Comparison of ENCODE assay signal across 14 mouse cellular contexts in genomic region chr8:109760221-109760620, GRCm38 (mm10). TPM values are rescaled to one million over a fixed set of nuclear protein-coding genes. Genes with fewer than 3 reads are reported as not detected.
A peak's percentile ranks its signal among the peaks of the same experiment; 100 is the strongest.
DNase-seq lines count a peak whose midpoint lies in the region; ATAC-seq lines count a peak whose summit lies in the region.
"Had no signal": no experiment of that assay in that cellular context is flagged by ENCODE, and none has a peak within 500 bp of the region (broad histone marks: within the 10 kb centered on the region; RNA-seq: fewer than 3 reads in every experiment).

No protein-coding gene starts in this region.

- no peaks in the 10 kb centered on the region for H3K36me3 ChIP-seq in megakaryocyte, embryonic 14.5 days (replicated peaks; ENCODE audit: low read length)
- H3K36me3 ChIP-seq: embryonic facial prominence, embryonic 15.5 days; hindbrain, embryonic 13.5 days; neural tube, embryonic 12.5 days had no signal

- peak; percentile 57 for DNase-seq in kidney, adult 18-20 months
- no peak for DNase-seq in kidney, postnatal 4 days
- peak; percentile 61 for DNase-seq in adrenal gland, postnatal 25 days
- no peak for DNase-seq in left cerebral cortex, postnatal 25 days (ENCODE audit: low spot score in 2 of 2)
- no peak for DNase-seq in cerebellum, postnatal 4 days (ENCODE audit: low spot score in 2 of 2)
- DNase-seq: cerebellum, adult 9-10 months; right cerebral cortex, postnatal 4 days had no signal

- H3K4me3 ChIP-seq in megakaryocyte, embryonic 14.5 days (replicated peaks): peak overlapping the region; percentile 42
- H3K4me3 ChIP-seq: embryonic facial prominence, embryonic 15.5 days; forebrain, embryonic 13.5 days; hindbrain, embryonic 13.5 days; neural tube, embryonic 12.5 days had no signal

- intact Hi-C loops in left cerebral cortex, postnatal 25 days (cut with DNase I): no loop called here

- H3K4me1 ChIP-seq in megakaryocyte, embryonic 14.5 days: peaks cover 12% of the 10 kb centered on the region
- H3K4me1 ChIP-seq: embryonic facial prominence, embryonic 15.5 days; forebrain, embryonic 13.5 days; hindbrain, embryonic 13.5 days; neural tube, embryonic 12.5 days had no signal

- peaks cover 44% of the 10 kb centered on the region for H3K9me3 ChIP-seq in megakaryocyte, embryonic 14.5 days
- H3K9me3 ChIP-seq: embryonic facial prominence, embryonic 15.5 days had no signal

- peaks cover 4% of the 10 kb centered on the region for H3K27me3 ChIP-seq in megakaryocyte, embryonic 14.5 days (replicated peaks)
- H3K27me3 ChIP-seq: embryonic facial prominence, embryonic 15.5 days; forebrain, embryonic 13.5 days; hindbrain, embryonic 13.5 days; neural tube, embryonic 12.5 days had no signal

- ATAC-seq in megakaryocyte, adult 5-6 weeks (ENCODE audit: poor library complexity, severe bottlenecking): no peak
- ATAC-seq: forebrain, embryonic 13.5 days; intestine, postnatal 0 days had no signal

RNA-seq across cellular contexts. Expression of gene Ap1g1, which starts 18.1 kb away (rescaled TPM):
- polyA plus RNA-seq in megakaryocyte, embryonic 14.5 days (2012; ENCODE audit: insufficient read depth, low replicate concordance): 2.4 and 6.2 TPM in 2 replicates
- total RNA-seq in megakaryocyte, adult 5-6 weeks (2015): 80.6 and 85.2 TPM in 2 replicates
- 68.4 and 80.5 TPM in 2 replicates for total RNA-seq in megakaryocyte, adult 5-6 weeks (2017)
- 91.7 and 93.1 TPM in 2 replicates for total RNA-seq in adrenal gland, postnatal 25 days (2021)
- 10 to 100 TPM; 87.0 to 96.8 TPM for total RNA-seq in left cerebral cortex, postnatal 25 days (2021)

RNA-seq across cellular contexts. Expression of gene Atxn1l, which starts 22.7 kb away (rescaled TPM):
- 1.5 and 6.3 TPM in 2 replicates for polyA plus RNA-seq in megakaryocyte, embryonic 14.5 days (2012; ENCODE audit: insufficient read depth, low replicate concordance)
- 14.5 and 15.0 TPM in 2 replicates for total RNA-seq in megakaryocyte, adult 5-6 weeks (2015)
- 17.7 and 21.3 TPM in 2 replicates for total RNA-seq in megakaryocyte, adult 5-6 weeks (2017)
- total RNA-seq in adrenal gland, postnatal 25 days (2021): 31.0 and 41.8 TPM in 2 replicates
- total RNA-seq in left cerebral cortex, postnatal 25 days (2021): 10 to 100 TPM; 36.9 to 38.5 TPM

RNA-seq across cellular contexts. Expression of gene Zfp821, which starts 54.9 kb away (rescaled TPM):
- polyA plus RNA-seq in megakaryocyte, embryonic 14.5 days (2012; ENCODE audit: insufficient read depth, low replicate concordance): 2.4 and 4.7 TPM in 2 replicates
- 4.7 and 6.0 TPM in 2 replicates for total RNA-seq in megakaryocyte, adult 5-6 weeks (2015)
- 8.4 and 9.3 TPM in 2 replicates for total RNA-seq in megakaryocyte, adult 5-6 weeks (2017)
- total RNA-seq in adrenal gland, postnatal 25 days (2021): 10.8 and 13.3 TPM in 2 replicates
- total RNA-seq in left cerebral cortex, postnatal 25 days (2021): 10 to 100 TPM; 47.0 to 48.4 TPM

Comparison
In these comparisons a context has a peak if more than half of its experiments do, and no peak if none do; other contexts are left out.
1. DNase-seq: peak in kidney, adult 18-20 months (single experiment) and adrenal gland, postnatal 25 days (single experiment); none in kidney, postnatal 4 days (0 of 2), left cerebral cortex, postnatal 25 days (0 of 2) and cerebellum, postnatal 4 days (0 of 2).